Mouse (Mus musculus): ENCODE measurements at regions not wholly inside any gene's neighbourhood (a gene's known extent, or its start where the extent isn't known, plus 50 kb on each side); places are given as distances from the start of the nearest gene placed in this dataset.

GRCm38 (mm10) chr9:8273253-8273652 is 139.2 kb upstream of the Cep126 start:
- DNase-seq = no peak

GRCm38 (mm10) chr9:8249542-8249941 is 115.4 kb upstream of the Cep126 start:
- no peak for DNase-seq

GRCm38 (mm10) chr9:8228078-8228477 is 94.0 kb upstream of the Cep126 start:
- DNase-seq = no peak

- no peak for DNase-seq
Measured at GRCm38 (mm10) chr9:8226415-8226814, 92.3 kb upstream of the Cep126 start.

- DNase-seq = peak; percentile 20 to 55
Measured at GRCm38 (mm10) chr9:8208855-8209254, 74.8 kb upstream of the Cep126 start.

GRCm38 (mm10) chr9:8185433-8185832 is 51.3 kb upstream of the Cep126 start:
- no peak for DNase-seq

Small RNAs in the stretch of these regions (microRNA-seq; reads per million reads assigned to microRNA genes)
- gene Mir1899 = 0 reads per million in 2 experiments
